Mouse (Mus musculus) forebrain, embryonic 15.5 days (tissue): Measurements from ENCODE around the gene Arpin. TPM values are rescaled to one million over a fixed set of nuclear protein-coding genes. Genes with fewer than 3 reads are reported as not detected.

Experiments used
- ATAC-seq: fragments of 200-750 bp; cut with Nextera tagmentation; replicated peaks from 2 replicates; pipeline ENCODE4 v1.8.0; 2017; ENCODE audit warnings: mild to moderate bottlenecking, moderate TSS enrichment, moderate library complexity
- H3K27ac ChIP-seq: fragments of 300-500 bp; sonication (generic); replicated peaks from 2 replicates; pipeline ENCODE4 v1.5.1; 2015; ENCODE audit warnings: mild to moderate bottlenecking, inconsistent platforms
- H3K27me3 ChIP-seq: fragments of 300-500 bp; sonication (generic); 2 replicates; pipeline ENCODE4 v1.6.1; 2015; ENCODE audit warnings: inconsistent platforms
- H3K36me3 ChIP-seq: fragments of 300-500 bp; sonication (generic); 2 replicates; pipeline ENCODE4 v1.6.1; 2015; ENCODE audit warnings: mild to moderate bottlenecking, inconsistent platforms
- H3K4me1 ChIP-seq: fragments of 300-500 bp; sonication (generic); 2 replicates; pipeline ENCODE4 v1.6.1; 2015; ENCODE audit warnings: inconsistent platforms
- H3K4me2 ChIP-seq: fragments of 300-500 bp; sonication (generic); replicated peaks from 2 replicates; pipeline ENCODE4 v1.6.1; 2015; ENCODE audit warnings: mild to moderate bottlenecking, inconsistent platforms
- H3K4me3 ChIP-seq: fragments of 300-500 bp; sonication (generic); 2 replicates; pipeline ENCODE4 v1.5.1; 2015; ENCODE audit warnings: mild to moderate bottlenecking, inconsistent platforms
- H3K9ac ChIP-seq: fragments of 300-500 bp; sonication (generic); replicated peaks from 2 replicates; pipeline ENCODE4 v1.6.1; 2015; ENCODE audit warnings: mild to moderate bottlenecking, inconsistent platforms
- H3K9me3 ChIP-seq: fragments of 300-500 bp; sonication (generic); 2 replicates; pipeline ENCODE4 v1.6.1; 2016; ENCODE audit warnings: inconsistent platforms
- WGBS: fragments of 180-500 bp; shearing (Covaris S2); methylation state at CpG from one replicate; pipeline ENCODE4 v1.1.7; 2015; ENCODE audit warnings: mixed read lengths; 5-methylcytosine and 5-hydroxymethylcytosine counted together
- microRNA-seq: library from miRNA; unstranded; fragments of <30 nt; microRNA quantifications from one replicate; pipeline ENCODE4, GENCODE M21; 2016
- polyA plus RNA-seq: library from polyadenylated mRNA; unstranded; fragments of >200 nt; fragmentation: Nextera tagmentation; extraction: Ambion mirVana; gene quantifications from 2 replicates; pipeline ENCODE4 v1.2.1, GENCODE M21; 2015

Gene Arpin
- polyA plus RNA-seq, 1 experiment from 2014 or later: 13.4 TPM

GRCm38 (mm10) chr7:79890436-79891221 lies 44.5 kb downstream of the Arpin start:
- 91% methylated on average over 15 of the region's 15 CpGs for WGBS
- Histone ChIP-seq H3K36me3 (peaks cover 30% of the 10 kb centered on the region), H3K4me2 (no peak overlapping the region), H3K4me1 (no peaks in the 10 kb centered on the region), H3K9ac (no peak overlapping the region), H3K4me3 (no peak overlapping the region), H3K27ac (no peak overlapping the region), H3K27me3 (no peaks in the 10 kb centered on the region), H3K9me3 (no peaks in the 10 kb centered on the region)
- ATAC-seq: no peak

GRCm38 (mm10) chr7:79888603-79889002 lies 46.6 kb downstream of the Arpin start:
- no peaks in the 10 kb centered on the region for H3K27me3 ChIP-seq
- no peak overlapping the region for H3K4me3 ChIP-seq
- peaks cover 28% of the 10 kb centered on the region for H3K36me3 ChIP-seq
- WGBS: 92% methylated on average over 9 of the region's 9 CpGs
- H3K9ac ChIP-seq: no peak overlapping the region
- H3K9me3 ChIP-seq: no peaks in the 10 kb centered on the region
- H3K27ac ChIP-seq: no peak overlapping the region
- H3K4me1 ChIP-seq: no peaks in the 10 kb centered on the region
- no peak overlapping the region for H3K4me2 ChIP-seq
- no peak for ATAC-seq

DNA sequence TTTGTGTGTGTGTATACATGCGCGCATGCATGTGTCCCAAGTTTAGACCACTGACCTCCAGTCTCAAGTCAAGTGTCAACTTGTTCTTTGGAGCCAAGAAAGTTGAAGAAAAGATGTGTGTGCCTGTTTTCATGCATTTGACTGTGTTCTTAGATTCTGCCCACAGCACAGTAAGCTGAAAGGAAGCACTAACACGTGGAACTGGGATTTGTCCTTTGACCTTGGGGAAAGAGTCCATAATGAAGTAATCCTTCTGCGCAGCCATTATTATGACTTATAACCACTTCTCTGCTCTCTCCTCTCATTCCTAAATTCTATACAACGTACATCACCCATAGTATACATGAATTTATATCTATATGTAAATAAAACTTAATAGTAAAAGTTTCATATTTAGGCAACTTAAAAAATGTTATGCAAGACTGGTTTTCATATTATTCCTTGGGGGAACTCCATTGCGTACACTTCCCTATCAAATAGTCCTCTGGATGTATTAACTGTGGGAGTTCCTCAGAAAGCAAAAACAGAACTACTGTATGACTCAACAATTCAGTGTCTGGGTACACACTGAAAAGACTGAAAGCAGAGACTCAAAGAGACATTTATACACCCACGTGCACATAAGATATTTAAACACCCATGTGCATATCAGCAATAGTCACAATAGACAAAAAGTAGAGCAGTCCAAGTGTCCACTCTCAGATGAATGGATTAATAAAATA lies 51.4 kb downstream of the Arpin start:
- ATAC-seq: no peak
- peaks cover 49% of the 10 kb centered on the region for H3K36me3 ChIP-seq
- WGBS: 92% methylated on average over 7 of the region's 7 CpGs

GRCm38 (mm10) chr7:79881901-79882300 lies 53.3 kb downstream of the Arpin start:
- no peak for ATAC-seq
- no peak overlapping the region for H3K9ac ChIP-seq
- WGBS: 96% methylated on average over 6 of the region's 6 CpGs
- peaks cover 50% of the 10 kb centered on the region for H3K36me3 ChIP-seq
- no peak overlapping the region for H3K4me2 ChIP-seq
- H3K4me3 ChIP-seq: no peak overlapping the region
- H3K9me3 ChIP-seq: no peaks in the 10 kb centered on the region
- no peaks in the 10 kb centered on the region for H3K27me3 ChIP-seq
- no peaks in the 10 kb centered on the region for H3K4me1 ChIP-seq
- H3K27ac ChIP-seq: no peak overlapping the region

More for the DNA sequence above, 51.4 kb downstream of the Arpin start:
- Histone ChIP-seq H3K9ac (no peak overlapping the region), H3K27ac (no peak overlapping the region), H3K4me1 (no peaks in the 10 kb centered on the region), H3K27me3 (no peaks in the 10 kb centered on the region), H3K4me3 (no peak overlapping the region), H3K4me2 (no peak overlapping the region), H3K9me3 (no peaks in the 10 kb centered on the region)

DNA sequence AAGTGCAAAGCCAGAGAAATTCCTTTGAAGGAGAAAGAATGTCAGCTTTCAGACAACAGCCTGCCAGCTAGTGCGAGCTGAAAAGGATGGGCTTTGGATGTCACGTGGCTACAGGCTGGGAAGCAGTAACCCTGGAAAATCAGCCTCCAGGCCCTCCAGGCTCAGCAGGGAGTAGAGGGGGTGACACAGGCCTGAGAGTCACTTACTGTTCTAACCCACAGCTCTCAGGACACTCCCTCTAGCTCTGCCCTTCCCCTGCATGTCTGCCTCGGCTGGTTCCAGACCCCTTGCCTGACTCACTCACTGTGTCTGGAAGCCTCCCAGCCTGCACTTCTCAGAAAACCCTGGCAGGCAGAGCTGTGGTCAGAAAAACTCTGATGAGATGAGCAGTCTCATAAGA lies 54.2 kb downstream of the Arpin start:
- no peaks in the 10 kb centered on the region for H3K27me3 ChIP-seq
- no peak overlapping the region for H3K27ac ChIP-seq
- no peaks in the 10 kb centered on the region for H3K9me3 ChIP-seq
- no peak for ATAC-seq
- no peak overlapping the region for H3K4me2 ChIP-seq
- no peak overlapping the region for H3K9ac ChIP-seq
- no peak overlapping the region for H3K4me3 ChIP-seq
- H3K36me3 ChIP-seq: peaks cover 50% of the 10 kb centered on the region
- no peaks in the 10 kb centered on the region for H3K4me1 ChIP-seq
- 61% methylated on average over 3 of the region's 3 CpGs for WGBS

GRCm38 (mm10) chr7:79880033-79880432 lies 55.1 kb downstream of the Arpin start:
- H3K9ac ChIP-seq: no peak overlapping the region
- no peak overlapping the region for H3K4me3 ChIP-seq
- H3K4me1 ChIP-seq: no peaks in the 10 kb centered on the region
- no peak for ATAC-seq
- H3K9me3 ChIP-seq: no peaks in the 10 kb centered on the region
- no peak overlapping the region for H3K4me2 ChIP-seq
- WGBS: 93% methylated on average over 6 of the region's 6 CpGs
- H3K27ac ChIP-seq: no peak overlapping the region
- peaks cover 42% of the 10 kb centered on the region for H3K36me3 ChIP-seq
- no peaks in the 10 kb centered on the region for H3K27me3 ChIP-seq

DNA sequence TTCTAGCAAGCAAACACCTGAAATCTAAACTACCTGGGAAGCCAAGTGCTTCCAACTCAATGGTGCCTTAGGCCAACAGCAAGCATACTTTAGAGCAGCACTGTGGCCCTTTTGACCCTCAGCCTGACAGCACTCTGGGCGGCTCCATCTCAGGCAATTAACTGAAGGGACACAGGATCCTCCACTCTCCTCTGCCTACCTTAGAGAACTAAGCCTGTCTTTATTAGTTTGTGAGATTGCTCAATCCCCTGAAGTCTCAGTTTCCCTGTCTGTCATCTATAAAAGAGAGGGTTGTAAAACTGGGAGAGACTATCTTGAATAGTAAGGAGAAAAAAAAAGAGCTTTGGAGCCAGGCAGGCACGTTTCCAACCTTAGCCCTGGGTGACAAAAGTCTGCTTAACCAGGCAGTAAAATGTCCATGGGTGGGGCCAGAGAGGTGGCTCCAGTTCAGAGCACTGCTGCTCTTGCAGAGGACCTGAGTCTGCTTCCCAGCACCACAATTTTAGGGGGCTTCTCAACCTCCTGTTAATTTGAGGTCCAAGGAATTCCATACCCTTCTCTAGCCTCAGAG lies 56.6 kb downstream of the Arpin start:
- no peaks in the 10 kb centered on the region for H3K27me3 ChIP-seq
- H3K4me3 ChIP-seq: no peak overlapping the region
- no peaks in the 10 kb centered on the region for H3K4me1 ChIP-seq
- WGBS: 73% methylated on average over 2 of the region's 2 CpGs
- no peak overlapping the region for H3K9ac ChIP-seq
- H3K27ac ChIP-seq: no peak overlapping the region
- ATAC-seq: no peak
- peaks cover 37% of the 10 kb centered on the region for H3K36me3 ChIP-seq
- no peaks in the 10 kb centered on the region for H3K9me3 ChIP-seq
- H3K4me2 ChIP-seq: no peak overlapping the region

Small RNAs within 50 kb of the gene (microRNA-seq; reads per million reads assigned to microRNA genes)
- gene Gm24541: not detected

Other genes starting within 250 kb of the Arpin start
- 3.3 and 3.4 TPM in 2 replicates for gene Kif7, start 219.6 kb downstream of the Arpin start, polyA plus RNA-seq
- not detected in 2 replicates for gene Plin1, start 202.5 kb downstream of the Arpin start, polyA plus RNA-seq
- 16.9 and 18.8 TPM in 2 replicates for gene Pex11a, start 192.2 kb downstream of the Arpin start, polyA plus RNA-seq
- 0.23 and 0.85 TPM in 2 replicates for gene Wdr93, start 192.2 kb downstream of the Arpin start, polyA plus RNA-seq
- 0.19 TPM in 1 of 2 replicates, not detected in the other for gene Mesp1, start 141.6 kb downstream of the Arpin start, polyA plus RNA-seq
- gene Mesp2, start 124.6 kb downstream of the Arpin start, polyA plus RNA-seq: 1.5 and 2.2 TPM in 2 replicates
- gene Anpep, start 74.3 kb downstream of the Arpin start, polyA plus RNA-seq: 2.7 and 3.4 TPM in 2 replicates
- 42.7 and 45.2 TPM in 2 replicates for gene Ap3s2, start 14.7 kb downstream of the Arpin start, polyA plus RNA-seq
- 21.1 and 22.1 TPM in 2 replicates for gene Zfp710, start 89.5 kb upstream of the Arpin start, polyA plus RNA-seq
- 299 and 300 TPM in 2 replicates for gene Idh2, start 180.0 kb upstream of the Arpin start, polyA plus RNA-seq